Mouse (Mus musculus) brain, embryonic 14.5 days (tissue): Measurements from ENCODE around the gene Rhbdl3. TPM values are rescaled to one million over a fixed set of nuclear protein-coding genes. Genes with fewer than 3 reads are reported as not detected.
"Not testable (repeated sequence)": the region's sequence is repeated elsewhere in the genome, so short reads cannot be mapped to it uniquely, and the experiment has no call there.

Source experiments
- DNase-seq: peaks from one replicate; pipeline ENCODE4 v3.0.0-alpha.2; 2011; ENCODE audit warnings: low read depth
- CTCF ChIP-seq: fragments of 200-500 bp; IDR thresholded peaks from 2 replicates; pipeline ENCODE4 v1.5.1; 2012; ENCODE audit warnings: inconsistent platforms, mild to moderate bottlenecking, moderate library complexity, borderline replicate concordance; ENCODE audit not compliant: insufficient read depth, insufficient read length; ENCODE audit errors: extremely low read depth
- POLR2A ChIP-seq: fragments of 200-500 bp; IDR thresholded peaks from 2 replicates; pipeline ENCODE4 v1.6.1; 2012; ENCODE audit warnings: mild to moderate bottlenecking, inconsistent platforms, borderline replicate concordance; ENCODE audit not compliant: poor library complexity, insufficient read depth, insufficient read length, severe bottlenecking; ENCODE audit errors: extremely low read depth
- polyA plus RNA-seq: library from polyadenylated mRNA; depleted of rRNA; stranded (reverse); fragments of >200 nt; gene quantifications from 2 replicates; pipeline ENCODE4 v1.2.3, GENCODE M21; 2012

The Rhbdl3 gene
- polyA plus RNA-seq, 1 experiment, result 19.6 TPM

GRCm38 (mm10) chr11:80377712-80378451 lies 77.2 kb downstream of the Rhbdl3 start, which contains the start of gene 5730455P16Rik:
5730455P16Rik (minus strand) TSS chr11:80378034.
- DNase-seq, result peak; percentile 94
- TF ChIP-seq POLR2A (peak; percentile 66; the same call in 1 of the 2 replicates), CTCF (no peak)

- DNase-seq, result not testable (repeated sequence)
Observed at GRCm38 (mm10) chr11:80378452-80379068, 77.8 kb downstream of the Rhbdl3 start.

GRCm38 (mm10) chr11:80379184-80379583 lies 78.5 kb downstream of the Rhbdl3 start:
- DNase-seq, result not testable (repeated sequence)

- TF ChIP-seq POLR2A (no peak), CTCF (no peak)
- DNase-seq, result peak; percentile 60
Observed at GRCm38 (mm10) chr11:80382626-80383018, 81.9 kb downstream of the Rhbdl3 start.

GRCm38 (mm10) chr11:80383019-80383625 lies 82.4 kb downstream of the Rhbdl3 start, which contains the start of gene Zfp207:
Zfp207 (plus strand) TSS chr11:80383279.
- DNase-seq, result peak; percentile 99
- no peak for TF ChIP-seq CTCF
- peak; percentile 93; the same call in 1 of the 2 replicates for TF ChIP-seq POLR2A

GRCm38 (mm10) chr11:80383626-80384046 lies 82.9 kb downstream of the Rhbdl3 start:
- DNase-seq, result no peak
- TF ChIP-seq CTCF (no peak), POLR2A (no peak)

- DNase-seq, result peak; percentile 19
Observed at GRCm38 (mm10) chr11:80384461-80384860, 83.7 kb downstream of the Rhbdl3 start.

GRCm38 (mm10) chr11:80385055-80385454 lies 84.3 kb downstream of the Rhbdl3 start:
- no peak for TF ChIP-seq CTCF
- no peak for TF ChIP-seq POLR2A
- DNase-seq, result no peak

More at GRCm38 (mm10) chr11:80384461-80384860, 83.7 kb downstream of the Rhbdl3 start:
- TF ChIP-seq POLR2A (no peak), CTCF (no peak)

- TF ChIP-seq CTCF (no peak), POLR2A (no peak)
- DNase-seq, result no peak
Observed at GRCm38 (mm10) chr11:80386790-80387189, 86.1 kb downstream of the Rhbdl3 start.

GRCm38 (mm10) chr11:80389885-80390284 lies 89.2 kb downstream of the Rhbdl3 start:
- DNase-seq, result no peak

GRCm38 (mm10) chr11:80391407-80392120 lies 90.9 kb downstream of the Rhbdl3 start:
- DNase-seq, result no peak
- TF ChIP-seq POLR2A, result no peak
- no peak for TF ChIP-seq CTCF

More at GRCm38 (mm10) chr11:80389885-80390284, 89.2 kb downstream of the Rhbdl3 start:
- no peak for TF ChIP-seq POLR2A
- TF ChIP-seq CTCF, result no peak
